Mouse (Mus musculus) left cerebral cortex, postnatal 4 days (tissue): ENCODE results near the gene Snx9. TPM values are rescaled to one million over a fixed set of nuclear protein-coding genes. Genes with fewer than 3 reads are reported as not detected.

ENCODE experiments used
- DNase-seq: peaks from one replicate; pipeline ENCODE4 v3.0.0-alpha.2; 2022
- intact Hi-C: fragments of 180-260 bp; cut with DNase I; formaldehyde crosslinking; loops from one replicate; pipeline ENCODE4 v1.15.1; 2025
- total RNA-seq, 2 experiments: library from RNA; stranded (reverse); gene quantifications; 2 replicates each; pipeline ENCODE4 v1.2.3; 2021

Gene Snx9
- total RNA-seq, 2 experiments from 2014 or later, result 10.2 to 10.4 TPM

- intact Hi-C loops, result no loop called here
- no peak for DNase-seq
Measured at GRCm38 (mm10) chr17:5805151-5805834, 35.8 kb upstream of the Snx9 start.

GRCm38 (mm10) chr17:5805935-5806334, 35.2 kb upstream of the Snx9 start:
- intact Hi-C loops, result no loop called here
- no peak for DNase-seq

GRCm38 (mm10) chr17:5806823-5807222, 34.3 kb upstream of the Snx9 start:
- DNase-seq, result no peak
- intact Hi-C loops, result no loop called here

DNA sequence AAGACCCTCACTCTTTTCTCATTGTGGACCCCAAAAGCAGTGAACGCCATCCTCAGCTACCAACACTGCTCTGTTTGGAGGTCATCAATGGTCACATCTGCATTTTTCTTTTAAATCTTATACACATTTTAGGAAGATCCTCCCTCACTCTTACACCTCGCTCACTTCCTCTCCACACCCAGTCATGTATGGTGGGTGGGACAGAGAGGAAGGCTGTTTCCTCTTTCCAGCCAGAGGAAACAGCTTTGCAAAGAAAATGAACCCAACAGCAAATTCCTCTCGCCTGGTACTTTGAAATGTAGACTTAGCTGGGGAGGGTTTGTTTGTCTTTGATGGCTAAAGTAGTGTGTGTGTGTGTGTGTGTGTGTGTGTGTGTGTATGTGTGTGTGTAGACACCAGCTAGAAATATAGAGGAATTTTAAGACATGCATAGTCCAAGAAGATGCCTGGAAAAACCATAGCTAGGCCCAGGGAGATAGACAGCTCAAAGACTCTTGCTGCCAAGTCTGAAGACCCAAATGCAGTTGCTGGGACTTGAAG, 33.2 kb upstream of the Snx9 start:
- intact Hi-C loops, result no loop called here
- DNase-seq, result no peak

DNA sequence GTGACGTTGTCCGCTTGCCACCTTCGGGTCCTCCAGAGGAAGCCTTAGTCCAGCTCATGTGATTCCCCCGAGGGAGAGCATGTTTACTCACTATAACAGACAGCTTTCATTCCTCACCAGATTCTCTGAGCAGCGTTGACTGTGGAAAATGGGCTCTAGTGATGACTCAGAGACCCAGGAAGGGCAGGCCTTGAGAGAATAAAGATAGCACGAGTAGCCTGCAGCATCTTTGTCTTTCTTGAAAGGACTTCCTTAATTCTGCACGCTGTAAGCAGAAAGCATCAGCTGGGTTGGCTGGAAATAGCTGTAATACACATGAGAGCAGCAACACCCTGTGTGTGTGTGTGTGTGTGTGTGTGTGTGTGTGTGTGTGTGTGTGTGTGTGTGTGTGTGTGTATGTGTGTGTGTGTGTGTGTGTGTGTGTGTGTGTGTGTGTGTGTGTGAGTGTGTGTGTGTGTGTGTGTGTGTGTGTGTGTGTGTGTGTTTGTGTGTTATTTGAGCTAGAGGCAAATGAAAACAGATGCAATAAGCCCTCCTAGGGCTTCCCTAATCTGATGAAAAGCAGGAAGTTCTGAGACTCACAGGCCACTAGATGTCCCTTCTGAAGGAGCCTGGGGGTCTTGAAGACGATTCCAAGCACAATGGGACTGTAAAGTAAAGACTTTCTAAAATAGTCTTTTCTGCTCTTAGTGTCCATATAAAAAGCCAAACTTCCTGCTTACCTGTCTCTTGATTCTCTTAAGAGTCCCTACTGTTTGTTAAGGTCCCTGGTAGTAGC, 27.1 kb upstream of the Snx9 start:
- DNase-seq, result no peak
- intact Hi-C loops, result no loop called here

- intact Hi-C loops, result no loop called here
Measured at GRCm38 (mm10) chr17:5814641-5814920, 26.5 kb upstream of the Snx9 start.

GRCm38 (mm10) chr17:5817871-5818270, 23.3 kb upstream of the Snx9 start:
- DNase-seq, result no peak
- intact Hi-C loops, result no loop called here

More at GRCm38 (mm10) chr17:5814641-5814920, 26.5 kb upstream of the Snx9 start:
- DNase-seq, result no peak

GRCm38 (mm10) chr17:5819105-5819504, 22.0 kb upstream of the Snx9 start:
- intact Hi-C loops, result no loop called here
- DNase-seq, result no peak

GRCm38 (mm10) chr17:5819799-5820201, 21.3 kb upstream of the Snx9 start:
- intact Hi-C loops, result no loop called here
- no peak for DNase-seq

- intact Hi-C loops, result no loop called here
- DNase-seq, result no peak
Measured at GRCm38 (mm10) chr17:5822541-5822940, 18.6 kb upstream of the Snx9 start.

DNA sequence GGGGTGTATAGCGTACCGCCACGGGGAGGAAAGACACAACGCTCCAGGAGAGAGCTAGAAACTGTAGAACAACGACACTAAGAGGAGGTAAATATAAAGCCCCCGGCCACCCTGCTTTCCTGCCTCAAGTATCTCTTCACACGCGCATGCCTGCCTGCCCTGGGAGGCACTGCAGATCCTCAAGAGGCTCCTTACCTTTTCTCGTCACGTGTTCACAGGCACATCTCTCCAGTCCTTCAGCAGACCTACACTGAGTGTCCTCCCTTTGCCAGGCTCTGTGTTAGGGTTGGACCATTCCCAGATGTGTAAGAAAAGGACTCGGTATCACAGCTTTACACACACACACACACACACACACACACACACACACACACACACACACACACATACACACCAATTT, 18.1 kb upstream of the Snx9 start:
- intact Hi-C loops, result no loop called here
- no peak for DNase-seq

- intact Hi-C loops, result no loop called here
- no peak for DNase-seq
Measured at GRCm38 (mm10) chr17:5827836-5828582, 13.1 kb upstream of the Snx9 start.

DNA sequence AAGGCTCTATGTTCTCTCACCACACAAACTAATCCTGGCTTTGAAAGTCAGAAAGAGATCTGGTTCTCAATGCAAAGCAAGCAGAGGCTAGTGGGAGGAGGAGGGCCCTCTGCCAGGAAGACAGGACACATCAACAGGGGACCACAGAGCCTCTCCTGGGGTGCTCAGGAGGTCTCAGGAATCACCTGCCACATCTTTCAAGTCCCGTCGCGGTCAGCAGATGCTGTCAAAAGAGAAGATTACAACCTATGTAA, 12.6 kb upstream of the Snx9 start:
- intact Hi-C loops, result no loop called here
- no peak for DNase-seq

GRCm38 (mm10) chr17:5828944-5829343, 12.2 kb upstream of the Snx9 start:
- intact Hi-C loops, result no loop called here
- no peak for DNase-seq

- DNase-seq, result no peak
- intact Hi-C loops, result no loop called here
Measured at GRCm38 (mm10) chr17:5829930-5830329, 11.2 kb upstream of the Snx9 start.

- intact Hi-C loops, result no loop called here
- DNase-seq, result no peak
Measured at GRCm38 (mm10) chr17:5830382-5830781, 10.7 kb upstream of the Snx9 start.

DNA sequence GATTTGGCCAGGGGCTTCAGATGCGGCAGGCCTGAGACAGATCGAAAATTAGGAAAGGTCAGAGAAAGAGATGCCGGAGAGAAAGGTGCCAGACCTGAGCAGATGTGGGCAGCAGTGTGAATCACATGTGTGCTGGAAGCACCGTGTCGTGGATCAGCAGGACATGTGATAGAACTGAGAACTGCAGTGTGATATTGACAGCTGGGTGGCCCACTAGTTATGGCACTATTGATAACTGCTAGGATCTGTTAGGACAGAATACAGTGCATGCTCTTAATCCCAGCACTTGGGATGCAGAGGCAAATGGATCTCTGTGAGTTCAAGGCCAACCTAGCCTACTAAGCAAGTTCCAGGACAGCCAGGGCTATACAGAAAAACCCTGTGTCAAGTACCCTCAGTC, 10.3 kb upstream of the Snx9 start:
- no peak for DNase-seq
- intact Hi-C loops, result no loop called here

DNA sequence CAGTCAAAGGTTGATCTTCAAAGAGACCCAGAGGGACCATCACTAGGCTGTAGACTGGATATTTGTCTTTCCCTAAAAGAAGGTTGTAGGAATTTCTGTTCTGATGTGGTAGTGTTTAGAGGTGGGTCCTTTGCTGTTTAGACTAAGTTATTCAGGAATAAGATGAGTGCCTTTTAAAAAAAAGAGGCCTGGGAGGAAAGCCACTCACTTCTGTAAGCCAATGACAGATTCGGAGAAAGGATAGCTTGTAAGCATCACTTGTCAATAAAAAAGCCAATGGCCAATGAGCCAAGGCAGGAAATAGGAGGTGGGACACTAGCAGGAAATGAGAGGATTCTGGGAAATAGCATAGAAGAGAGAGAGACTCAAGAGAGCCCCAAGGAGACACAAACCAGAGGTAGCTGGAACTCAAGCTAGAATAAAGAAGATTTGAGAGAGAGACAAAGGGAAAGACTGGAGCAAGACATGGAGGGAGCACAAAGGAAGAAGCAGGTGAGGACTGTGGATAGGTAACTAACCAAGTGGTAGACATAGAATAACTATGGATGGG, 9.8 kb upstream of the Snx9 start:
- intact Hi-C loops, result no loop called here
- no peak for DNase-seq

- intact Hi-C loops, result no loop called here
Measured at GRCm38 (mm10) chr17:5834166-5834565, 7.0 kb upstream of the Snx9 start.

DNA sequence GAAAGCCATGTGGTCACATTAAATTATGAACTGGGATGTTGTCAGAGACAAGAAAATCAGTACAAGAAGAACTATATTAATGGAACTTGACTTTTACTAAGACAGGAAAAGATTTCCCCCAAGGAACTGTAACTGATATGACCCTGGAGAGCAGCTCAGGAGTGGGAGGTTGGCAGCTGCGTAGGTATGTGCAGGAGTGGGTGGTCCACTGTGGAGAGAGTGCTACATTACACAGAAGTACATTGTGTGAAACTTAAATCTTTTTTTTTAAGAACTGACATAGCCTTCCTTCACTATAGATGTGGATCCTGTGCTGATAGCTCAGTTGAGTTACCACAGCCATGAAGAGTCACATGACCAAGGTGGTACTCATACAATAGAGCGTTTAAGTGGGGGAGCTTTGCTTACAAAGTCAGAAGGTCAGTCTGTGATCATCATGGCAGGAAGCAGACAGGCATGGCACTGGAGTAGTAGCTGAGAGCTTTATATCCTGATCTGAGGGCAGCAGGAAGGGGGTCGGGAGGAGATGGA, 6.3 kb upstream of the Snx9 start:
- intact Hi-C loops, result no loop called here
- DNase-seq, result no peak

More at GRCm38 (mm10) chr17:5834166-5834565, 7.0 kb upstream of the Snx9 start:
- DNase-seq, result peak; percentile 46

DNA sequence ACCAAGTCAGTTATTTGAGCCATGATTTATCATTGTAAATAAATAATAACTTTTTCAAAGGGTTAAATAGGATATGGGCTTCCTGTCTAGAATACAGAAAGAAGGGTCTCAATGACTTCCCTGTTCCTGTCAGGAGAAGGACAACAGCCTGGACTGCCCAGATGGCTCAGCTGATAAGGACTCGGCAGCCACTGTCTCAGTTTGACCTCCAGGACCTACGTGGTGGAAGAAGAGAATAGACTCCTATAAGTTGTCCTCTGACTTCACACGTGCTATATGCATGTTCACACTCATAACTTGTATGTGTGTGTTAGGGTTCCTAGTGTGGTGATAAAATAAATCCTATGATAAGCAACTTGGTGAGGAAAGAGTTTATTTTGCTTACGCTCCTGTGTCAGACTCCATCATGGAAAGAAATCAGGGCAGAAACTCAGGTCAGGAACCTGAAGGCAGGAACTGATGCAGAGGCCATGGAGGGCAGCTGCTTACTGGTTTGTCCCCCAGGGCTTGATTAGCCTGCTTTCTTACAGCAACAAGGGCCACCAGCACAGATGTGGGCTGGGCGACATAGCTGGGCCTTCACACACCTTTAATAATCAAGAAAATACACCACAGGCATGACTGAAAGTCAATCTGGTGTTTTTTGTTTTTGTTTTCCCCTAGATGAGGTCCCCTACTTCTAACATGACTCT, 1.4 kb upstream of the Snx9 start:
- no peak for DNase-seq
- intact Hi-C loops, result no loop called here
